Comparison of ENCODE assay signal across 11 mouse cellular contexts in genomic region chr6:119570797-119571196, GRCm38 (mm10). TPM values are rescaled to one million over a fixed set of nuclear protein-coding genes. Genes with fewer than 3 reads are reported as not detected.
"Had no signal": no experiment of that assay in that cellular context is flagged by ENCODE, and none has a peak within 500 bp of the region (broad histone marks: within the 10 kb centered on the region; RNA-seq: fewer than 3 reads in every experiment).

No protein-coding gene starts in this region.

- H3K27ac ChIP-seq: kidney, postnatal 0 days; left cerebral cortex, adult 2 months; liver, embryonic 13.5 days had no signal

- H3K4me1 ChIP-seq: liver, embryonic 13.5 days had no signal

- ATAC-seq: intestine, postnatal 0 days had no signal

- H3K9me3 ChIP-seq: liver, embryonic 13.5 days had no signal

- H3K27me3 ChIP-seq: liver, embryonic 13.5 days had no signal

- H3K4me3 ChIP-seq: left cerebral cortex, adult 2 months; liver, embryonic 13.5 days had no signal

- H3K4me2 ChIP-seq: liver, embryonic 13.5 days; midbrain, embryonic 11.5 days had no signal

- H3K9ac ChIP-seq: liver, embryonic 13.5 days had no signal

- DNase-seq: kidney, adult 2 months; kidney, postnatal 36 days; layer of hippocampus, postnatal 36 days; liver, embryonic 13.5 days; midbrain, embryonic 14.5 days had no signal

RNA-seq across cellular contexts. Expression of gene Wnt5b, which starts 26.6 kb away (rescaled TPM):
- total RNA-seq: megakaryocyte progenitor cell, adult 5-6 weeks; megakaryocyte-erythroid progenitor cell, adult 5-6 weeks had no signal
